Mouse (Mus musculus) stomach, embryonic 14.5 days (tissue): ENCODE data around the gene Ppp2r5b. TPM values are rescaled to one million over a fixed set of nuclear protein-coding genes. Genes with fewer than 3 reads are reported as not detected.

Experiments
- ATAC-seq: fragments of 200-750 bp; cut with Nextera tagmentation; 2 replicates; pipeline ENCODE4 v1.8.0; 2017; ENCODE audit warnings: low read depth, moderate TSS enrichment; ENCODE audit not compliant: insufficient number of reproducible peaks, insufficient read depth, low FRiP score
- H3K27ac ChIP-seq: fragments of 300-500 bp; sonication (generic); 2 replicates; pipeline ENCODE4 v1.5.1; 2014; ENCODE audit warnings: mild to moderate bottlenecking, low read length, moderate library complexity, mixed read lengths
- H3K27me3 ChIP-seq: fragments of 300-500 bp; sonication (generic); 2 replicates; pipeline ENCODE4 v1.6.1; 2014; ENCODE audit warnings: low read length, control low read depth, mixed read lengths; ENCODE audit not compliant: control insufficient read depth, insufficient read depth
- H3K36me3 ChIP-seq: fragments of 300-500 bp; sonication (generic); 2 replicates; pipeline ENCODE4 v1.6.1; 2014; ENCODE audit warnings: mild to moderate bottlenecking, control low read depth, low read length, moderate library complexity, mixed read lengths; ENCODE audit not compliant: control insufficient read depth, insufficient read depth
- H3K4me1 ChIP-seq: fragments of 300-500 bp; sonication (generic); 2 replicates; pipeline ENCODE4 v1.6.1; 2014; ENCODE audit warnings: low read length, control low read depth, mixed read lengths; ENCODE audit not compliant: control insufficient read depth, insufficient read depth
- H3K4me2 ChIP-seq: fragments of 300-500 bp; sonication (generic); replicated peaks from 2 replicates; pipeline ENCODE4 v1.6.1; 2014; ENCODE audit warnings: low read depth, low read length, control low read depth
- H3K4me3 ChIP-seq: fragments of 300-500 bp; sonication (generic); 2 replicates; pipeline ENCODE4 v1.5.1; 2014; ENCODE audit warnings: low read depth, low read length, control low read depth
- H3K9ac ChIP-seq: fragments of 300-500 bp; sonication (generic); replicated peaks from 2 replicates; pipeline ENCODE4 v1.6.1; 2014; ENCODE audit warnings: low read depth, mild to moderate bottlenecking, control low read depth, low read length, moderate library complexity, mixed read lengths
- H3K9me3 ChIP-seq: fragments of 300-500 bp; sonication (generic); 2 replicates; pipeline ENCODE4 v1.6.1; 2016; ENCODE audit warnings: low read depth, low read length, control low read depth; ENCODE audit not compliant: control insufficient read depth
- WGBS: fragments of 180-500 bp; shearing (Covaris S2); extraction: QIAGEN DNeasy Blood & Tissue Kit; methylation state at CpG from one replicate; pipeline ENCODE4 v1.1.7; 2014; 5-methylcytosine and 5-hydroxymethylcytosine counted together
- polyA plus RNA-seq: library from polyadenylated mRNA; unstranded; fragments of >200 nt; fragmentation: Nextera tagmentation; extraction: Ambion mirVana; gene quantifications from 2 replicates; pipeline ENCODE4 v1.2.1, GENCODE M21; 2014

Gene Ppp2r5b
- polyA plus RNA-seq, 1 experiment from 2014 or later, result 22.1 TPM

GRCm38 (mm10) chr19:6272053-6272452, 36.4 kb upstream of the Ppp2r5b start:
- H3K27me3 ChIP-seq, result no peaks in the 10 kb centered on the region
- peaks cover 8% of the 10 kb centered on the region; the same call in 1 of the 2 replicates for H3K4me1 ChIP-seq
- no peak overlapping the region for H3K9ac ChIP-seq
- no peak overlapping the region for H3K27ac ChIP-seq
- no peak overlapping the region for H3K4me3 ChIP-seq
- 56% methylated on average over 7 of the region's 7 CpGs for whole genome bisulfite sequencing
- no peaks in the 10 kb centered on the region for H3K9me3 ChIP-seq
- H3K4me2 ChIP-seq, result no peak overlapping the region
- H3K36me3 ChIP-seq, result no peaks in the 10 kb centered on the region
- ATAC-seq, result no peak

- 27% methylated on average over 8 of the region's 8 CpGs for WGBS
- H3K9ac ChIP-seq, result no peak overlapping the region
- no peak for ATAC-seq
Observed at GRCm38 (mm10) chr19:6271206-6271605, 35.5 kb upstream of the Ppp2r5b start.

GRCm38 (mm10) chr19:6270661-6271060, 35.0 kb upstream of the Ppp2r5b start:
- H3K9me3 ChIP-seq, result no peaks in the 10 kb centered on the region
- no peak overlapping the region for H3K4me3 ChIP-seq
- H3K4me1 ChIP-seq, result peaks cover 5% of the 10 kb centered on the region; the same call in 1 of the 2 replicates
- no peak overlapping the region for H3K4me2 ChIP-seq
- 56% methylated on average over 9 of the region's 9 CpGs for WGBS
- no peak overlapping the region for H3K27ac ChIP-seq
- no peak overlapping the region for H3K9ac ChIP-seq
- H3K27me3 ChIP-seq, result no peaks in the 10 kb centered on the region
- no peaks in the 10 kb centered on the region for H3K36me3 ChIP-seq
- ATAC-seq, result no peak

More at GRCm38 (mm10) chr19:6271206-6271605, 35.5 kb upstream of the Ppp2r5b start:
- H3K27me3 ChIP-seq, result no peaks in the 10 kb centered on the region
- no peaks in the 10 kb centered on the region for H3K9me3 ChIP-seq
- no peak overlapping the region for H3K4me2 ChIP-seq
- no peak overlapping the region for H3K27ac ChIP-seq
- peaks cover 8% of the 10 kb centered on the region; the same call in 1 of the 2 replicates for H3K4me1 ChIP-seq
- H3K36me3 ChIP-seq, result no peaks in the 10 kb centered on the region
- H3K4me3 ChIP-seq, result no peak overlapping the region

- 91% methylated on average over 8 of the region's 8 CpGs for WGBS
- Histone ChIP-seq H3K4me2 (no peak overlapping the region), H3K36me3 (no peaks in the 10 kb centered on the region), H3K9ac (no peak overlapping the region), H3K9me3 (no peaks in the 10 kb centered on the region), H3K27me3 (no peaks in the 10 kb centered on the region), H3K4me3 (no peak overlapping the region), H3K27ac (no peak overlapping the region), H3K4me1 (0 out of 2 replicates have a peak, but pooled peaks cover 3% of the 10 kb centered on the region)
- ATAC-seq, result no peak
Observed at GRCm38 (mm10) chr19:6269798-6270475, 34.3 kb upstream of the Ppp2r5b start.

- Histone ChIP-seq H3K9me3 (no peaks in the 10 kb centered on the region), H3K36me3 (no peaks in the 10 kb centered on the region), H3K27me3 (no peaks in the 10 kb centered on the region), H3K4me2 (no peak overlapping the region), H3K4me1 (0 out of 2 replicates have a peak, but pooled peaks cover 3% of the 10 kb centered on the region), H3K9ac (no peak overlapping the region), H3K4me3 (no peak overlapping the region), H3K27ac (no peak overlapping the region)
- WGBS, result 77% methylated on average over 7 of the region's 7 CpGs
- no peak for ATAC-seq
Observed at GRCm38 (mm10) chr19:6268670-6269132, 33.0 kb upstream of the Ppp2r5b start.

- ATAC-seq, result peak; percentile 64; the same call in 1 of the 2 replicates
- Histone ChIP-seq H3K9ac (no peak overlapping the region), H3K27me3 (no peaks in the 10 kb centered on the region), H3K4me1 (0 out of 2 replicates have a peak, but pooled peaks cover 3% of the 10 kb centered on the region), H3K4me2 (no peak overlapping the region), H3K4me3 (no peak overlapping the region), H3K27ac (no peak overlapping the region), H3K9me3 (no peaks in the 10 kb centered on the region), H3K36me3 (no peaks in the 10 kb centered on the region)
- WGBS, result 10% methylated on average over 8 of the region's 8 CpGs
Observed at GRCm38 (mm10) chr19:6268170-6268528, 32.5 kb upstream of the Ppp2r5b start.

- no peak overlapping the region for H3K9ac ChIP-seq
- H3K9me3 ChIP-seq, result no peaks in the 10 kb centered on the region
- H3K36me3 ChIP-seq, result no peaks in the 10 kb centered on the region; the same call in 1 of the 2 replicates
- 59% methylated on average over 11 of the region's 11 CpGs for WGBS
- no peaks in the 10 kb centered on the region for H3K27me3 ChIP-seq
- no peak overlapping the region for H3K4me3 ChIP-seq
- H3K4me2 ChIP-seq, result no peak overlapping the region
- 0 out of 2 replicates have a peak, but pooled peaks cover 3% of the 10 kb centered on the region for H3K4me1 ChIP-seq
- H3K27ac ChIP-seq, result no peak overlapping the region
- ATAC-seq, result no peak
Observed at GRCm38 (mm10) chr19:6267306-6268169, 31.9 kb upstream of the Ppp2r5b start.

GRCm38 (mm10) chr19:6265727-6266182, 30.1 kb upstream of the Ppp2r5b start:
- no peaks in the 10 kb centered on the region for H3K27me3 ChIP-seq
- ATAC-seq, result no peak
- 67% methylated on average over 6 of the region's 6 CpGs for WGBS
- no peak overlapping the region for H3K4me3 ChIP-seq
- H3K9ac ChIP-seq, result no peak overlapping the region
- no peaks in the 10 kb centered on the region for H3K9me3 ChIP-seq
- H3K27ac ChIP-seq, result no peak overlapping the region
- no peak overlapping the region for H3K4me2 ChIP-seq
- H3K4me1 ChIP-seq, result 0 out of 2 replicates have a peak, but pooled peaks cover 3% of the 10 kb centered on the region
- peaks cover 8% of the 10 kb centered on the region; the same call in 1 of the 2 replicates for H3K36me3 ChIP-seq
